Mouse (Mus musculus) CD4-positive naive resting alpha-beta T cell, adult 57 days (primary cell): Measurements from ENCODE around the gene Ccdc30. TPM values are rescaled to one million over a fixed set of nuclear protein-coding genes. Genes with fewer than 3 reads are reported as not detected.

Source experiments
- total RNA-seq: library from RNA; stranded (reverse); gene quantifications from one replicate; pipeline ENCODE4 v1.2.4, GENCODE M21; 2023

Gene Ccdc30
- 5.3 TPM for total RNA-seq

DNA sequence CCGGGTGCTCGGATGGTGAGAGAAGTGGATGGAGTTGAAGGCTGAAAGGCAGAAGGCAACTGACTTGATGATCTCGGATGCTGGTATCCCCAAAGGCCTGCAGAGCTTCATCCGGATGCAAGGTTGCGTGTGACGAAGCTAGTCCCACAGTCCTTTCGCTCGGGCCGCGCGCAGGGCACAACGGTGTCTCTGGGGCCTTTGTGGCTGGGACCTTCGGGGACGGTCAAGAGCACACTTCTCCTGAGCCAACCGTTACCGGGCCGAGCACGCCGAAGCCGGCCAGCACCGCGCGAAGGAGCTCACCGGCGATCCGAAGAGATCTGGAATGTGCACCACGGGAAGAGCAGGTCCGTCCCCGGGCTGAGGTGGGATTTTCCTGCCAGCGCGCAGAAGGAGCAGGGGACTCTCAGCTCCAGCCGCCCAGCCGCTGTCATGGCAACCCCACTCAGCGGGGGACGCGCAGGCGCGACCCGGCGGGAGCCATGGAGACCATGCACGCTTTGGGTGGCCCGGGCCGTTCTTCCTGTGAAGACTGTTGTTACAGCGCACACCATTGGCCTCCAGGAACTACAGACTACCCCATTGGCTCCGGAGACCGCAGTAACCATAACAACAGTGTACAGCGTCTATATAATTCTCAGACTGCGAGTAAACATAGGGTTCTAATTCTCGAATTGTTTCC, at the start of gene Ccdc30:
Gene Ccdc30 (minus strand): TSS at position 450 of the 682 bp plus-strand sequence.

DNA sequence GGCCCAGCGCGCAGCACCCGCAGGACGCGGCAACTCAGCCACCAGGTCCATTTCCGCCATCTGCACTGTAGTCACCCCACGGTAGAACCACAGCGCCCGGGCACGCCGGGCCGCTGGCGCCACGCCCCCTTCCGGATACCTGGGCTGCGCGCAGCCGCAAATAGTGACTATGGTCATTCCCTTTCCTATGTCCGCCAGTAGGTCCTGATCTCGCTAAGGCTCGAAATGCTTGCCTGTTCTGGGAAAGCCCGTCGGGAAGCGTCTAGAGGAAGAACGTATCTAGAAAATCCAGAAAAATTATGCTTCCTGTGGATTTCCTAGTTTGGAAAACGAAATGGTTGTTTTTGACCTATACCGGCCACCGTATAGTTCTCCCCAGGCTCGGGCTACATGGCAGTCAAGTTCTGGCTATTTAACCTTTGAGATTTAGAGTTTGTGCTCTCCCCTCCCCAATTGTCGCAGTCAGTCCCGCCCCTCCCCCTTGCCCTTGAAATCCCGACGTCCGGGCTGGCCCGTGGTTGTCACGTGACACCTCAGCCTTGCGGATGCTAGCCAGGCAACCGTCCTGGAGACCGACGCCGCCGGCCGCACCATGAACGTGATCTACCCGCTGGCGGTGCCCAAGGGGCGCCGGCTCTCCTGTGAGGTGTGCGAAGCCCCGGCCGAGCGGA, 7.1 kb upstream of the Ccdc30 start, which contains the start of the genes Ppcs and Zmynd12:
Gene Ppcs (minus strand): TSS at position 127 of the 671 bp plus-strand sequence.
Gene Zmynd12 (plus strand): TSS at position 521 of the 671 bp plus-strand sequence.

DNA sequence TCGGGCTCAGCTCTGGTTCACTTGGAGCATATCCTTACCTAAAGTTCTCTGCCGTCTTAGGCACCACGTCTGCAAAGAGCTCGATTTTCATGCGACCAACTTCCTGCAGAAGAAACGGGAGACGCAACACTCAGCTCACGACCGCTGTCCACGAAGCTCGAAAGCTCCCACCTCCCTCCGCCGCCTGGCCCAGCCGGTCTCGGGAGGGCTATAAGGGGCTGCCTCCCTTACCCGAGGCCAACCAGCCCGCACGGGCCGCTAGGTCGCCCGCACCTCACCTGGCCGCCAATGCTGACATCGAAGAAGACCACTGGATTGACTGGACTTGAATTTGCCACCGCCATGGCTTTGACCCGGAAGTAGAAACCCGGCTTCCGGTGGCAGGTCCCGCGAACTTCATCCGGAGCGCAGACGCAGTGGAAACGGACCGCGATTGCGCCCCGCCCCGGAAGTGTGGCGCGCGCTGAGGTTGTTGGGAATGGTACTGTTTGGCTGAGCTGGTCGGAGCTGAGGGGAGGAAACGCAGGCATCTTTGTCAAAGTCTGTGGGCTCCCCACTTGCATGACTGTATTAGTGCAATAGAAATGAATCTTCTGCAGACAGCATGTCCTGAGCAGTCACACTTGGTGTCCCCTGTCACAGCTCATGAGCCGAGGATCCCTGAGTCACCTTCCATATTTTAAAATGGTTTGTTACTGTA, 95.0 kb downstream of the Ccdc30 start, which contains the start of gene Ppih:
Gene Ppih (minus strand): TSS at position 416 of the 700 bp plus-strand sequence.

DNA sequence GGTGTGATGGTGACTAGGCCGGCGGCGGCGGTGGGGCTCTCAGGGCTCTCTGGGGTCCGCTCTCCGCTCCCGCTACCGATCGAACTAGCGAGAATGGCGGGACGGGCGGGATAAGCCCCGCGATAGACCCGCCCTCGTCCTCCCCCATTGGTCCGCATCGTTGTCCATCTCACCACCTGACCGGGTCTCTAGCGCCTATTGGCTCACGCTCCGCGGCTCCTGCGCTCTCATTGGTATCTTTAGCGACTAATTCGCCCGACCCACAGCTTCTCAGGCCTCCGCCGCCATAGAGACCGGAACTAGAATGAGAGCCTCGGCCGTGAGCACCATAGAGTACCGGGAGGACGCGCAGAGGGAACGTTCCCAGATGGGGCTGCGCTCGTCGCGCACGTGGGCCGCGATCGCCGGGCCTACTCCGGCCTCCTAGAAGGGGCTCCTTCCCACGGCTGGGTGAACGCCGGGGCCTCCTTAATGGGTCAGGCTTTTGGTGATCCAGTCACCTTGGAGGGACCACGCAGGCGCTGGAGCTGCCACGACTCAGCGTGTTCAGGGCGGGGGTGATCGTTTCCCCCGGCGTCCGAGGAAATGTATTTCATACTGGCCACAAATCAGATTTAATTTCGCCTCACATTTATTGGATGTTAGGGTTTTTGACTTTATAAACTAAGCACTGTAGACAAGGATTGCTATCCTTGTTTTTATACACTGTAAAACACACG, 120.7 kb downstream of the Ccdc30 start, which contains the start of gene Ybx1:
Gene Ybx1 (minus strand): TSS at position 190 of the 719 bp plus-strand sequence.

Other genes starting within 250 kb of the Ccdc30 start
- gene Zfp691, start 241.3 kb downstream of the Ccdc30 start, total RNA-seq = 8.0 TPM
- gene Ermap, start 225.5 kb downstream of the Ccdc30 start, total RNA-seq = 0.68 TPM
- 17.3 TPM for gene Svbp, start 220.2 kb downstream of the Ccdc30 start, total RNA-seq
- not detected for gene Tmem269, start 197.3 kb downstream of the Ccdc30 start, total RNA-seq
- gene AU022252, start 182.8 kb downstream of the Ccdc30 start, total RNA-seq = 10.0 TPM
- gene P3h1, start 182.6 kb downstream of the Ccdc30 start, total RNA-seq = 7.2 TPM
- gene Cldn19, start 160.1 kb downstream of the Ccdc30 start, total RNA-seq = not detected
- 344 TPM for gene Ybx1, start 120.9 kb downstream of the Ccdc30 start, total RNA-seq
- gene Ppih, start 95.0 kb downstream of the Ccdc30 start, total RNA-seq = 23.9 TPM
- 7.7 TPM for gene Ppcs, start 6.9 kb upstream of the Ccdc30 start, total RNA-seq
- gene Zmynd12, start 7.3 kb upstream of the Ccdc30 start, total RNA-seq = 1.2 TPM
- gene Rimkla, start 77.1 kb upstream of the Ccdc30 start, total RNA-seq = 1.1 TPM
- 93.3 TPM for gene Foxj3, start 121.5 kb upstream of the Ccdc30 start, total RNA-seq
- gene Frg2f1, start 124.0 kb upstream of the Ccdc30 start, total RNA-seq = 14.1 TPM
- 5.9 TPM for gene Guca2a, start 222.2 kb upstream of the Ccdc30 start, total RNA-seq
- gene Guca2b, start 243.4 kb upstream of the Ccdc30 start, total RNA-seq = not detected